Mouse (Mus musculus) heart, postnatal 0 days (tissue): ENCODE results near the gene Rab37. TPM values are rescaled to one million over a fixed set of nuclear protein-coding genes. Genes with fewer than 3 reads are reported as not detected.
A peak's percentile ranks its signal among the peaks of the same experiment; 100 is the strongest.

ENCODE experiments used
- ATAC-seq: fragments of 200-750 bp; cut with Nextera tagmentation; 2 replicates; pipeline ENCODE4 v1.8.0; 2017; ENCODE audit warnings: low read depth, moderate number of reproducible peaks, moderate library complexity; ENCODE audit not compliant: insufficient read depth
- DNase-seq: peaks from one replicate; pipeline ENCODE4 v3.0.0-alpha.2; 2016; ENCODE audit warnings: low spot score
- H3K27ac ChIP-seq: fragments of 300-500 bp; sonication (generic); 2 replicates; pipeline ENCODE4 v1.5.1; 2014; ENCODE audit warnings: low read depth, mild to moderate bottlenecking
- H3K27me3 ChIP-seq: fragments of 300-500 bp; sonication (generic); 2 replicates; pipeline ENCODE4 v1.6.1; 2014; ENCODE audit warnings: low read length, mixed read lengths; ENCODE audit not compliant: control insufficient read depth, insufficient read depth
- H3K36me3 ChIP-seq: fragments of 300-500 bp; sonication (generic); replicated peaks from 2 replicates; pipeline ENCODE4 v1.6.1; 2014; ENCODE audit warnings: low read length, mixed read lengths; ENCODE audit not compliant: control insufficient read depth, insufficient read depth
- H3K4me1 ChIP-seq: fragments of 300-500 bp; sonication (generic); 2 replicates; pipeline ENCODE4 v1.6.1; 2014; ENCODE audit warnings: antibody characterized with exemption; ENCODE audit not compliant: control insufficient read depth, insufficient read depth
- H3K4me2 ChIP-seq: fragments of 300-500 bp; sonication (generic); 2 replicates; pipeline ENCODE4 v1.6.1; 2014; ENCODE audit warnings: low read depth, mild to moderate bottlenecking, low read length, moderate library complexity
- H3K4me3 ChIP-seq: fragments of 300-500 bp; sonication (generic); 2 replicates; pipeline ENCODE4 v1.5.1; 2014; ENCODE audit warnings: low read depth, low read length
- H3K9ac ChIP-seq: fragments of 300-500 bp; sonication (generic); replicated peaks from 2 replicates; pipeline ENCODE4 v1.6.1; 2014; ENCODE audit warnings: low read depth, low read length, mixed read lengths
- H3K9me3 ChIP-seq: fragments of 300-500 bp; sonication (generic); replicated peaks from 2 replicates; pipeline ENCODE4 v1.6.1; 2016; ENCODE audit warnings: low read length; ENCODE audit not compliant: control insufficient read depth
- CTCF ChIP-seq: IDR thresholded peaks from 2 replicates; pipeline ENCODE4 v1.5.1; 2016; ENCODE audit warnings: antibody characterized with exemption, control low read depth, low read depth
- EP300 ChIP-seq: IDR thresholded peaks from 2 replicates; pipeline ENCODE4 v1.6.1; 2016; ENCODE audit warnings: antibody characterized with exemption, low read depth
- WGBS: fragments of 180-500 bp; shearing (Covaris S2); extraction: QIAGEN DNeasy Blood & Tissue Kit; methylation state at CpG from one replicate; pipeline ENCODE4 v1.1.7; 2014; 5-methylcytosine and 5-hydroxymethylcytosine counted together
- polyA plus RNA-seq: library from polyadenylated mRNA; unstranded; fragments of >200 nt; fragmentation: Nextera tagmentation; extraction: Ambion mirVana; gene quantifications from 2 replicates; pipeline ENCODE4 v1.2.1, GENCODE M21; 2015
- total RNA-seq: library from RNA; depleted of rRNA; stranded (reverse); fragments of >200 nt; gene quantifications from 2 replicates; pipeline ENCODE4 v1.2.3, GENCODE M21; 2014; ENCODE audit warnings: low replicate concordance

The Rab37 gene
- total and polyA plus RNA-seq, 2 experiments from 2014 or later = 1.3 to 2.0 TPM

- WGBS = 55% methylated on average over 8 of the region's 8 CpGs
- Histone ChIP-seq H3K27ac (no peak overlapping the region), H3K27me3 (0 out of 2 replicates have a peak, but pooled peaks cover 5% of the 10 kb centered on the region), H3K9ac (no peak overlapping the region), H3K4me3 (no peak overlapping the region), H3K4me1 (peaks cover 16% of the 10 kb centered on the region), H3K36me3 (no peaks in the 10 kb centered on the region), H3K4me2 (no peak overlapping the region), H3K9me3 (no peaks in the 10 kb centered on the region)
- ATAC-seq (no peak), DNase-seq (no peak)
- TF ChIP-seq EP300 = no peak
- no peak for TF ChIP-seq CTCF
Measured at GRCm38 (mm10) chr11:115171125-115171524, 79.9 kb downstream of the Rab37 start.

GRCm38 (mm10) chr11:115172825-115173287 lies 81.6 kb downstream of the Rab37 start:
- H3K9ac ChIP-seq = no peak overlapping the region
- DNase-seq = peak; percentile 46
- ATAC-seq = peak; percentile 84
- H3K27me3 ChIP-seq = 0 out of 2 replicates have a peak, but pooled peaks cover 5% of the 10 kb centered on the region
- no peak overlapping the region for H3K27ac ChIP-seq
- H3K9me3 ChIP-seq = no peaks in the 10 kb centered on the region
- H3K36me3 ChIP-seq = no peaks in the 10 kb centered on the region
- no peak overlapping the region for H3K4me3 ChIP-seq
- WGBS = 32% methylated on average over 4 of the region's 4 CpGs
- H3K4me1 ChIP-seq = peaks cover 16% of the 10 kb centered on the region
- TF ChIP-seq CTCF = no peak
- no peak for TF ChIP-seq EP300
- no peak overlapping the region for H3K4me2 ChIP-seq

GRCm38 (mm10) chr11:115173549-115174339 lies 82.5 kb downstream of the Rab37 start:
- H3K27ac ChIP-seq = no peak overlapping the region
- ATAC-seq (no peak), DNase-seq (no peak)
- H3K9me3 ChIP-seq = no peaks in the 10 kb centered on the region
- no peak overlapping the region for H3K4me3 ChIP-seq
- H3K4me1 ChIP-seq = peaks cover 16% of the 10 kb centered on the region
- H3K27me3 ChIP-seq = 0 out of 2 replicates have a peak, but pooled peaks cover 5% of the 10 kb centered on the region
- WGBS = 35% methylated on average over 16 of the region's 16 CpGs
- no peak overlapping the region for H3K4me2 ChIP-seq
- TF ChIP-seq EP300 = no peak
- TF ChIP-seq CTCF = no peak
- H3K9ac ChIP-seq = no peak overlapping the region; the same call in 1 of the 2 replicates
- H3K36me3 ChIP-seq = no peaks in the 10 kb centered on the region

GRCm38 (mm10) chr11:115176399-115177190 lies 85.4 kb downstream of the Rab37 start:
- 71% methylated on average over 24 of the region's 24 CpGs for WGBS
- no peak for ATAC-seq
- TF ChIP-seq EP300 = no peak
- TF ChIP-seq CTCF = no peak
- Histone ChIP-seq H3K9ac (no peak overlapping the region), H3K27ac (no peak overlapping the region), H3K36me3 (no peaks in the 10 kb centered on the region), H3K9me3 (no peaks in the 10 kb centered on the region), H3K27me3 (0 out of 2 replicates have a peak, but pooled peaks cover 5% of the 10 kb centered on the region), H3K4me3 (no peak overlapping the region), H3K4me1 (peaks cover 16% of the 10 kb centered on the region), H3K4me2 (no peak overlapping the region)
- DNase-seq = no peak

- peaks cover 11% of the 10 kb centered on the region for H3K4me1 ChIP-seq
- H3K36me3 ChIP-seq = no peaks in the 10 kb centered on the region
- H3K9ac ChIP-seq = no peak overlapping the region
- H3K4me2 ChIP-seq = no peak overlapping the region
- ATAC-seq = no peak
- 0 out of 2 replicates have a peak, but pooled peaks cover 5% of the 10 kb centered on the region for H3K27me3 ChIP-seq
- no peak for DNase-seq
- no peak overlapping the region for H3K4me3 ChIP-seq
- H3K9me3 ChIP-seq = no peaks in the 10 kb centered on the region
- TF ChIP-seq EP300 (no peak), CTCF (no peak)
- 56% methylated on average over 10 of the region's 10 CpGs for WGBS
- no peak overlapping the region for H3K27ac ChIP-seq
Measured at GRCm38 (mm10) chr11:115177559-115178195, 86.4 kb downstream of the Rab37 start.
